Mouse (Mus musculus): ENCODE results near the gene Ercc4.

Ercc4 gene

GRCm38 (mm10) chr16:13147810-13148555 is 38.5 kb downstream of the Ercc4 start:
- no peak for DNase-seq (ENCODE audit: low spot score in 2 of 2)

- no peak for DNase-seq (ENCODE audit: low spot score in 2 of 2)
Observed at GRCm38 (mm10) chr16:13149950-13150349, 40.5 kb downstream of the Ercc4 start.

GRCm38 (mm10) chr16:13150790-13151189 is 41.3 kb downstream of the Ercc4 start:
- no peak for DNase-seq (ENCODE audit: low spot score in 2 of 2)

GRCm38 (mm10) chr16:13152475-13152874 is 43.0 kb downstream of the Ercc4 start:
- no peak for DNase-seq (ENCODE audit: low spot score in 2 of 2)

GRCm38 (mm10) chr16:13153215-13153614 is 43.7 kb downstream of the Ercc4 start:
- DNase-seq (ENCODE audit: low spot score in 2 of 2): no peak

GRCm38 (mm10) chr16:13154352-13154751 is 44.9 kb downstream of the Ercc4 start:
- no peak for DNase-seq (ENCODE audit: low spot score in 2 of 2)

GRCm38 (mm10) chr16:13157314-13157713 is 47.8 kb downstream of the Ercc4 start:
- no peak for DNase-seq (ENCODE audit: low spot score in 2 of 2)

- DNase-seq (ENCODE audit: low spot score in 2 of 2): no peak
Observed at GRCm38 (mm10) chr16:13158153-13158670, 48.7 kb downstream of the Ercc4 start.

- DNase-seq (ENCODE audit: low spot score in 2 of 2): peak; percentile 48 to 58
Observed at GRCm38 (mm10) chr16:13158906-13159889, 49.7 kb downstream of the Ercc4 start.

GRCm38 (mm10) chr16:13159927-13160644 is 50.6 kb downstream of the Ercc4 start:
- peak; percentile 77 to 84 for DNase-seq (ENCODE audit: low spot score in 2 of 2)

- no peak for DNase-seq (ENCODE audit: low spot score in 2 of 2)
Observed at GRCm38 (mm10) chr16:13161516-13161915, 52.0 kb downstream of the Ercc4 start.

GRCm38 (mm10) chr16:13167731-13168130 is 58.2 kb downstream of the Ercc4 start:
- DNase-seq (ENCODE audit: low spot score in 2 of 2): no peak

GRCm38 (mm10) chr16:13173055-13173742 is 63.7 kb downstream of the Ercc4 start:
- no peak for DNase-seq (ENCODE audit: low spot score in 2 of 2)

GRCm38 (mm10) chr16:13182526-13182925 is 73.0 kb downstream of the Ercc4 start:
- no peak for DNase-seq (ENCODE audit: low spot score in 2 of 2)

GRCm38 (mm10) chr16:13183182-13183742 is 73.8 kb downstream of the Ercc4 start:
- DNase-seq (ENCODE audit: low spot score in 2 of 2): no peak

GRCm38 (mm10) chr16:13184381-13184780 is 74.9 kb downstream of the Ercc4 start:
- DNase-seq (ENCODE audit: low spot score in 2 of 2): no peak

- DNase-seq (ENCODE audit: low spot score in 2 of 2): no peak
Observed at GRCm38 (mm10) chr16:13189430-13190107, 80.1 kb downstream of the Ercc4 start.

GRCm38 (mm10) chr16:13190471-13190870 is 81.0 kb downstream of the Ercc4 start:
- no peak for DNase-seq (ENCODE audit: low spot score in 2 of 2)

GRCm38 (mm10) chr16:13191166-13191565 is 81.7 kb downstream of the Ercc4 start:
- DNase-seq (ENCODE audit: low spot score in 2 of 2): no peak

- DNase-seq (ENCODE audit: low spot score in 2 of 2): no peak
Observed at GRCm38 (mm10) chr16:13193663-13194071, 84.2 kb downstream of the Ercc4 start.

Measured in natural killer cell, adult 2 months (primary cell).